Mouse (Mus musculus) midbrain, embryonic 13.5 days (tissue): Measurements from ENCODE around the gene Sprtn. TPM values are rescaled to one million over a fixed set of nuclear protein-coding genes. Genes with fewer than 3 reads are reported as not detected.

Experiments used
- ATAC-seq: fragments of 200-750 bp; cut with Nextera tagmentation; 2 replicates; pipeline ENCODE4 v1.8.0; 2017; ENCODE audit warnings: mild to moderate bottlenecking, moderate TSS enrichment, moderate library complexity
- H3K27ac ChIP-seq: fragments of 300-500 bp; sonication (generic); 2 replicates; pipeline ENCODE4 v1.5.1; 2015; ENCODE audit warnings: inconsistent platforms, mild to moderate bottlenecking, moderate library complexity
- H3K27me3 ChIP-seq: fragments of 300-500 bp; sonication (generic); 2 replicates; pipeline ENCODE4 v1.6.1; 2015; ENCODE audit warnings: mild to moderate bottlenecking, inconsistent platforms
- H3K36me3 ChIP-seq: fragments of 300-500 bp; sonication (generic); 2 replicates; pipeline ENCODE4 v1.6.1; 2015; ENCODE audit warnings: mild to moderate bottlenecking, inconsistent platforms
- H3K4me1 ChIP-seq: fragments of 300-500 bp; sonication (generic); replicated peaks from 2 replicates; pipeline ENCODE4 v1.6.1; 2015; ENCODE audit warnings: inconsistent platforms
- H3K4me2 ChIP-seq: fragments of 300-500 bp; sonication (generic); replicated peaks from 2 replicates; pipeline ENCODE4 v1.6.1; 2015; ENCODE audit warnings: moderate library complexity, mild to moderate bottlenecking, inconsistent platforms
- H3K4me3 ChIP-seq: fragments of 300-500 bp; sonication (generic); replicated peaks from 2 replicates; pipeline ENCODE4 v1.5.1; 2015; ENCODE audit warnings: mild to moderate bottlenecking, inconsistent platforms
- H3K9ac ChIP-seq: fragments of 300-500 bp; sonication (generic); replicated peaks from 2 replicates; pipeline ENCODE4 v1.6.1; 2015; ENCODE audit warnings: mild to moderate bottlenecking, inconsistent platforms
- H3K9me3 ChIP-seq: fragments of 300-500 bp; sonication (generic); 2 replicates; pipeline ENCODE4 v1.6.1; 2016; ENCODE audit warnings: mild to moderate bottlenecking, inconsistent platforms
- WGBS: fragments of 180-500 bp; shearing (Covaris S2); methylation state at CpG from one replicate; pipeline ENCODE4 v1.1.7; 2015; 5-methylcytosine and 5-hydroxymethylcytosine counted together
- polyA plus RNA-seq: library from polyadenylated mRNA; unstranded; fragments of >200 nt; fragmentation: Nextera tagmentation; extraction: Ambion mirVana; gene quantifications from 2 replicates; pipeline ENCODE4 v1.2.1, GENCODE M21; 2015

Gene Sprtn
- polyA plus RNA-seq, 1 experiment from 2014 or later: 14.1 TPM

GRCm38 (mm10) chr8:124950865-124951264, 53.2 kb downstream of the Sprtn start:
- H3K9me3 ChIP-seq: no peaks in the 10 kb centered on the region
- H3K9ac ChIP-seq: peak overlapping the region; percentile 95
- peak overlapping the region; percentile 92 for H3K4me2 ChIP-seq
- H3K27ac ChIP-seq: peak overlapping the region; percentile 99; the same call in 1 of the 2 replicates
- H3K27me3 ChIP-seq: no peaks in the 10 kb centered on the region
- peak overlapping the region; percentile 90 for H3K4me3 ChIP-seq
- H3K36me3 ChIP-seq: no peaks in the 10 kb centered on the region
- ATAC-seq: no peak
- 89% methylated on average over 2 of the region's 2 CpGs for WGBS
- peaks cover 31% of the 10 kb centered on the region for H3K4me1 ChIP-seq

- H3K9me3 ChIP-seq: no peaks in the 10 kb centered on the region
- peaks cover 16% of the 10 kb centered on the region for H3K4me1 ChIP-seq
- H3K4me3 ChIP-seq: no peak overlapping the region
- no peaks in the 10 kb centered on the region for H3K36me3 ChIP-seq
- H3K27ac ChIP-seq: no peak overlapping the region
- no peak overlapping the region for H3K4me2 ChIP-seq
- no peak for ATAC-seq
- no peak overlapping the region for H3K9ac ChIP-seq
- WGBS: 90% methylated on average over 7 of the region's 7 CpGs
- no peaks in the 10 kb centered on the region for H3K27me3 ChIP-seq
Measured at GRCm38 (mm10) chr8:124953188-124953587, 55.5 kb downstream of the Sprtn start.

- Histone ChIP-seq H3K4me2 (no peak overlapping the region), H3K4me1 (peaks cover 16% of the 10 kb centered on the region), H3K4me3 (no peak overlapping the region)
Measured at GRCm38 (mm10) chr8:124954572-124955082, 56.9 kb downstream of the Sprtn start.

More at GRCm38 (mm10) chr8:124954572-124955082, 56.9 kb downstream of the Sprtn start:
- Histone ChIP-seq H3K27ac (no peak overlapping the region), H3K36me3 (no peaks in the 10 kb centered on the region), H3K9ac (no peak overlapping the region), H3K27me3 (no peaks in the 10 kb centered on the region), H3K9me3 (no peaks in the 10 kb centered on the region)
- 74% methylated on average over 8 of the region's 8 CpGs for WGBS
- no peak for ATAC-seq

Other genes with a start within 250 kb of the Sprtn start
- gene 2310022B05Rik, start 234.5 kb upstream of the Sprtn start, polyA plus RNA-seq: 15.7 and 18.1 TPM in 2 replicates
- 55.0 and 60.2 TPM in 2 replicates for gene Ttc13, start 175.9 kb upstream of the Sprtn start, polyA plus RNA-seq
- gene Arv1, start 175.7 kb upstream of the Sprtn start, polyA plus RNA-seq: 32.6 and 33.3 TPM in 2 replicates
- gene Fam89a, start 146.1 kb upstream of the Sprtn start, polyA plus RNA-seq: 0.40 and 0.43 TPM in 2 replicates
- gene Trim67, start 104.8 kb upstream of the Sprtn start, polyA plus RNA-seq: 16.8 and 17.6 TPM in 2 replicates
- gene Gnpat, start 34.9 kb upstream of the Sprtn start, polyA plus RNA-seq: 99.1 and 106 TPM in 2 replicates
- 35.9 and 37.4 TPM in 2 replicates for gene 2810004N23Rik, start 34.8 kb upstream of the Sprtn start, polyA plus RNA-seq
- gene Exoc8, start 181 bp upstream of the Sprtn start, polyA plus RNA-seq: 11.8 and 14.4 TPM in 2 replicates
- 18.0 TPM in 2 replicates for gene Egln1, start 51.4 kb downstream of the Sprtn start, polyA plus RNA-seq
- 180 and 193 TPM in 2 replicates for gene Tsnax, start 115.1 kb downstream of the Sprtn start, polyA plus RNA-seq
- 1.00 and 1.3 TPM in 2 replicates for gene Disc1, start 156.3 kb downstream of the Sprtn start, polyA plus RNA-seq